Mouse (Mus musculus): ENCODE results near the gene Pnkp. TPM values are rescaled to one million over a fixed set of nuclear protein-coding genes. Genes with fewer than 3 reads are reported as not detected.

Pnkp gene
- total and polyA plus RNA-seq, 3 experiments: 14.8 to 41.6 (median 22.2) TPM

GRCm38 (mm10) chr7:44884637-44885036, 27.7 kb downstream of the Pnkp start:
- no peak overlapping the region for H3K4me2 ChIP-seq (ENCODE audit: insufficient read depth, low read depth, poor library complexity, severe bottlenecking)
- no peak overlapping the region for H3K9ac ChIP-seq (ENCODE audit: insufficient read depth, low read depth)
- H3K9me3 ChIP-seq (replicated peaks; ENCODE audit: low read length): no peaks in the 10 kb centered on the region
- no peak for DNase-seq (ENCODE audit: extremely low read depth)
- in situ Hi-C loops (cut with MboI; ENCODE audit: low pct_ligation_motif_present, low pct_unique_long_range_greater_than_20kb, low sequenced_read_pairs) (no loop called here), dilution Hi-C loops (cut with MboI; ENCODE audit: extremely low pct_ligation_motif_present, extremely low pct_unique_long_range_greater_than_20kb, low sequenced_read_pairs) (no loop called here)
- peaks cover 0 to 10% of the 10 kb centered on the region in 2 experiments; a peak in 2 of 4 replicates for H3K4me1 ChIP-seq (ENCODE audit: control insufficient read depth in 1 of 2, insufficient read depth in 2 of 2)
- H3K27ac ChIP-seq (ENCODE audit: insufficient read depth, low read depth): no peak overlapping the region
- TF ChIP-seq TBP (conservative IDR thresholded peaks at IDR 0.05; ENCODE audit: low read depth, low read length): no peak
- TF ChIP-seq TCF12 (IDR thresholded peaks at IDR 0.05; ENCODE audit: low read depth, low read length): no peak
- no peak for TF ChIP-seq ZKSCAN1 (IDR thresholded peaks at IDR 0.05; ENCODE audit: borderline replicate concordance, low read depth, low read length)
- TF ChIP-seq MEF2A (IDR thresholded peaks at IDR 0.05; ENCODE audit: borderline replicate concordance, low read depth, low read length): no peak
- TF ChIP-seq RAD21 (IDR thresholded peaks at IDR 0.05; ENCODE audit: low read depth, low read length): no peak
- H3K4me3 ChIP-seq (replicated peaks in 1 of 3; ENCODE audit: low read depth in 2 of 3, low read length in 2 of 3, poor library complexity in 1 of 3): no peak overlapping the region
- no peaks in the 10 kb centered on the region; the same call in 1 of the 2 replicates for H3K79me2 ChIP-seq (replicated peaks; ENCODE audit: control insufficient read depth, extremely low read depth, insufficient read depth, poor library complexity, severe bottlenecking)
- no peaks in the 10 kb centered on the region for H3K27me3 ChIP-seq (replicated peaks)
- peaks cover 65 to 93% of the 10 kb centered on the region in 2 experiments for H3K36me3 ChIP-seq (replicated peaks in 1 of 2; ENCODE audit: control insufficient read depth in 1 of 2, insufficient read depth in 1 of 2, low read length in 1 of 2)

- H3K79me2 ChIP-seq (replicated peaks; ENCODE audit: control insufficient read depth, extremely low read depth, insufficient read depth, poor library complexity, severe bottlenecking): peaks cover 13% of the 10 kb centered on the region
- H3K4me2 ChIP-seq (ENCODE audit: insufficient read depth, low read depth, poor library complexity, severe bottlenecking): no peak overlapping the region
- no peak overlapping the region for H3K27ac ChIP-seq (ENCODE audit: insufficient read depth, low read depth)
- H3K4me1 ChIP-seq (ENCODE audit: control insufficient read depth in 1 of 2, insufficient read depth in 2 of 2): peaks cover 10 to 14% of the 10 kb centered on the region in 2 experiments
- no peak overlapping the region for H3K9ac ChIP-seq (ENCODE audit: insufficient read depth, low read depth)
- TF ChIP-seq CHD2 (IDR thresholded peaks at IDR 0.05; ENCODE audit: low read length) (no peak), MAFK (IDR thresholded peaks at IDR 0.05; ENCODE audit: insufficient replicate concordance, low read length) (no peak), NELFE (IDR thresholded peaks at IDR 0.05; ENCODE audit: low read depth, low read length) (no peak), E2F4 (IDR thresholded peaks at IDR 0.05; ENCODE audit: insufficient replicate concordance, low read depth, low read length) (no peak), TBP (conservative IDR thresholded peaks at IDR 0.05; ENCODE audit: low read depth, low read length) (no peak), SMC3 (IDR thresholded peaks at IDR 0.05; ENCODE audit: low read depth, low read length) (no peak), ELF1 (IDR thresholded peaks at IDR 0.05; ENCODE audit: low read depth, low read length) (no peak), MAX (IDR thresholded peaks at IDR 0.05; ENCODE audit: low read length) (no peak), TCF12 (IDR thresholded peaks at IDR 0.05; ENCODE audit: low read depth, low read length) (no peak), CHD1 (IDR thresholded peaks at IDR 0.05; ENCODE audit: low read depth, low read length) (no peak), EP300 (IDR thresholded peaks at IDR 0.05; ENCODE audit: low read length) (no peak), RAD21 (IDR thresholded peaks at IDR 0.05; ENCODE audit: low read depth, low read length) (no peak), SIN3A (IDR thresholded peaks at IDR 0.05; ENCODE audit: low read length) (no peak), NRF1 (IDR thresholded peaks at IDR 0.05; ENCODE audit: low read depth, low read length) (no peak), PAX5 (IDR thresholded peaks at IDR 0.05; ENCODE audit: low read length) (no peak), USF2 (conservative IDR thresholded peaks at IDR 0.05; ENCODE audit: low read depth, low read length) (no peak), POLR2A (IDR thresholded peaks at IDR 0.05; ENCODE audit: low read depth, low read length) (no peak), MYC (IDR thresholded peaks at IDR 0.05; ENCODE audit: low read depth, low read length) (no peak), ETS1 (conservative IDR thresholded peaks at IDR 0.05; ENCODE audit: low read depth, low read length) (no peak)
- peaks cover 46 to 83% of the 10 kb centered on the region in 2 experiments for H3K36me3 ChIP-seq (replicated peaks in 1 of 2; ENCODE audit: control insufficient read depth in 1 of 2, insufficient read depth in 1 of 2, low read length in 1 of 2)
- no peak overlapping the region for H3K4me3 ChIP-seq (replicated peaks in 1 of 3; ENCODE audit: low read depth in 2 of 3, low read length in 2 of 3, poor library complexity in 1 of 3)
- in situ Hi-C loops (cut with MboI; ENCODE audit: low pct_ligation_motif_present, low pct_unique_long_range_greater_than_20kb, low sequenced_read_pairs) (no loop called here), dilution Hi-C loops (cut with MboI; ENCODE audit: extremely low pct_ligation_motif_present, extremely low pct_unique_long_range_greater_than_20kb, low sequenced_read_pairs) (no loop called here)
- no peaks in the 10 kb centered on the region for H3K9me3 ChIP-seq (replicated peaks; ENCODE audit: low read length)
- DNase-seq (ENCODE audit: extremely low read depth): no peak
- no peaks in the 10 kb centered on the region for H3K27me3 ChIP-seq (replicated peaks)
Observed at GRCm38 (mm10) chr7:44886964-44887363, 30.0 kb downstream of the Pnkp start.
